Mouse (Mus musculus): ENCODE measurements around the gene Gm47791.

The Gm47791 gene

GRCm38 (mm10) chr1:82771022-82771586 is at the start of gene Gm47791:
Gene Gm47791 (minus strand): TSS chr1:82771243.
- in situ Hi-C loops (cut with MboI, MseI): loop anchor here (25.0 kb wide), 2 partner anchors 941 to 1241 kb away; no protein-coding TSS in a partner anchor

- in situ Hi-C loops (cut with MboI, MseI): no loop called here
Observed at GRCm38 (mm10) chr1:82820626-82821186, 49.7 kb upstream of the Gm47791 start.

GRCm38 (mm10) chr1:82820179-82820578 is 49.1 kb upstream of the Gm47791 start:
- in situ Hi-C loops (cut with MboI, MseI): no loop called here

- in situ Hi-C loops (cut with MboI, MseI): no loop called here
Observed at GRCm38 (mm10) chr1:82819366-82819765, 48.3 kb upstream of the Gm47791 start.

GRCm38 (mm10) chr1:82815941-82816716 is 45.1 kb upstream of the Gm47791 start:
- in situ Hi-C loops (cut with MboI, MseI): no loop called here

- in situ Hi-C loops (cut with MboI, MseI): no loop called here
Observed at GRCm38 (mm10) chr1:82811766-82812165, 40.7 kb upstream of the Gm47791 start.

GRCm38 (mm10) chr1:82808564-82808963 is 37.5 kb upstream of the Gm47791 start:
- in situ Hi-C loops (cut with MboI, MseI): no loop called here

GRCm38 (mm10) chr1:82807206-82807605 is 36.2 kb upstream of the Gm47791 start:
- in situ Hi-C loops (cut with MboI, MseI): no loop called here

- in situ Hi-C loops (cut with MboI, MseI): no loop called here
Observed at GRCm38 (mm10) chr1:82806391-82806790, 35.3 kb upstream of the Gm47791 start.

- in situ Hi-C loops (cut with MboI, MseI): no loop called here
Observed at GRCm38 (mm10) chr1:82804059-82804458, 33.0 kb upstream of the Gm47791 start.

GRCm38 (mm10) chr1:82803608-82804007 is 32.6 kb upstream of the Gm47791 start:
- in situ Hi-C loops (cut with MboI, MseI): no loop called here

GRCm38 (mm10) chr1:82801105-82801783 is 30.2 kb upstream of the Gm47791 start:
- in situ Hi-C loops (cut with MboI, MseI): no loop called here

- in situ Hi-C loops (cut with MboI, MseI): no loop called here
Observed at GRCm38 (mm10) chr1:82798922-82799321, 27.9 kb upstream of the Gm47791 start.

- in situ Hi-C loops (cut with MboI, MseI): no loop called here
Observed at GRCm38 (mm10) chr1:82798304-82798703, 27.3 kb upstream of the Gm47791 start.

GRCm38 (mm10) chr1:82797088-82797487 is 26.0 kb upstream of the Gm47791 start:
- in situ Hi-C loops (cut with MboI, MseI): no loop called here

- in situ Hi-C loops (cut with MboI, MseI): no loop called here
Observed at GRCm38 (mm10) chr1:82795702-82796443, 24.8 kb upstream of the Gm47791 start.

- in situ Hi-C loops (cut with MboI, MseI): no loop called here
Observed at GRCm38 (mm10) chr1:82795211-82795610, 24.2 kb upstream of the Gm47791 start.

GRCm38 (mm10) chr1:82793986-82794385 is 22.9 kb upstream of the Gm47791 start:
- in situ Hi-C loops (cut with MboI, MseI): loop anchor here (5.0 kb wide), 1 partner anchor 38 kb away; no protein-coding TSS in a partner anchor

GRCm38 (mm10) chr1:82793110-82793509 is 22.1 kb upstream of the Gm47791 start:
- in situ Hi-C loops (cut with MboI, MseI): loop anchor here (5.0 kb wide), 1 partner anchor 39 kb away; no protein-coding TSS in a partner anchor

GRCm38 (mm10) chr1:82792238-82792637 is 21.2 kb upstream of the Gm47791 start:
- in situ Hi-C loops (cut with MboI, MseI): loop anchor here (5.0 kb wide), 1 partner anchor 40 kb away; no protein-coding TSS in a partner anchor

GRCm38 (mm10) chr1:82791105-82791504 is 20.1 kb upstream of the Gm47791 start:
- in situ Hi-C loops (cut with MboI, MseI): loop anchor here (5.0 kb wide), 1 partner anchor 41 kb away; no protein-coding TSS in a partner anchor
